Mouse (Mus musculus) midbrain, postnatal 0 days (tissue): Measurements from ENCODE around the gene Olfr101. TPM values are rescaled to one million over a fixed set of nuclear protein-coding genes. Genes with fewer than 3 reads are reported as not detected.

ENCODE experiments used
- ATAC-seq: fragments of 200-750 bp; cut with Nextera tagmentation; 2 replicates; pipeline ENCODE4 v1.8.0; 2017; ENCODE audit warnings: moderate number of reproducible peaks, mild to moderate bottlenecking, moderate TSS enrichment, moderate library complexity; ENCODE audit not compliant: low FRiP score
- DNase-seq: peaks from one replicate; pipeline ENCODE4 v3.0.0-alpha.2; 2015; ENCODE audit warnings: low spot score
- H3K27ac ChIP-seq: fragments of 300-500 bp; sonication (generic); 2 replicates; pipeline ENCODE4 v1.5.1; 2014; ENCODE audit warnings: low read depth, mild to moderate bottlenecking, low read length, mixed read lengths
- H3K27me3 ChIP-seq: fragments of 300-500 bp; sonication (generic); 2 replicates; pipeline ENCODE4 v1.6.1; 2014; ENCODE audit warnings: low read length, control low read depth, mixed read lengths; ENCODE audit not compliant: insufficient read depth
- H3K36me3 ChIP-seq: fragments of 300-500 bp; sonication (generic); 2 replicates; pipeline ENCODE4 v1.6.1; 2014; ENCODE audit warnings: low read length, control low read depth, mixed read lengths; ENCODE audit not compliant: insufficient read depth
- H3K4me1 ChIP-seq: fragments of 300-500 bp; sonication (generic); 2 replicates; pipeline ENCODE4 v1.6.1; 2014; ENCODE audit warnings: mild to moderate bottlenecking, control low read depth, antibody characterized with exemption, low read length, mixed read lengths; ENCODE audit not compliant: insufficient read depth
- H3K4me2 ChIP-seq: fragments of 300-500 bp; sonication (generic); 2 replicates; pipeline ENCODE4 v1.6.1; 2014; ENCODE audit warnings: low read depth, mild to moderate bottlenecking, low read length, mixed read lengths; ENCODE audit not compliant: poor library complexity, severe bottlenecking
- H3K4me3 ChIP-seq: fragments of 300-500 bp; sonication (generic); 2 replicates; pipeline ENCODE4 v1.5.1; 2014; ENCODE audit warnings: low read depth, mild to moderate bottlenecking, low read length, moderate library complexity
- H3K9ac ChIP-seq: fragments of 300-500 bp; sonication (generic); replicated peaks from 2 replicates; pipeline ENCODE4 v1.6.1; 2014; ENCODE audit warnings: mild to moderate bottlenecking, low read length, moderate library complexity, mixed read lengths; ENCODE audit not compliant: poor library complexity, severe bottlenecking
- H3K9me3 ChIP-seq: fragments of 300-500 bp; sonication (generic); 2 replicates; pipeline ENCODE4 v1.6.1; 2016; ENCODE audit warnings: low read length, control low read depth
- CTCF ChIP-seq: IDR thresholded peaks from 2 replicates; pipeline ENCODE4 v1.5.1; 2016; ENCODE audit warnings: antibody characterized with exemption, mild to moderate bottlenecking
- WGBS: fragments of 180-500 bp; shearing (Covaris S2); extraction: QIAGEN DNeasy Blood & Tissue Kit; methylation state at CpG from one replicate; pipeline ENCODE4 v1.1.7; 2014; 5-methylcytosine and 5-hydroxymethylcytosine counted together
- polyA plus RNA-seq: library from polyadenylated mRNA; unstranded; fragments of >200 nt; fragmentation: Nextera tagmentation; extraction: Ambion mirVana; gene quantifications from 2 replicates; pipeline ENCODE4 v1.2.1, GENCODE M21; 2015
- total RNA-seq: library from RNA; depleted of rRNA; stranded (reverse); fragments of >200 nt; gene quantifications from 2 replicates; pipeline ENCODE4 v1.2.3, GENCODE M21; 2014; rRNA removed

Gene Olfr101
- total RNA-seq (not detected in 2 replicates), polyA plus RNA-seq (not detected in 2 replicates)

- H3K9ac ChIP-seq, result no peak within 1 kb of the TSS
- no peak within 1 kb of the TSS for H3K4me3 ChIP-seq
- H3K27ac ChIP-seq, result no peak within 1 kb of the TSS
- no peak within 1 kb of the TSS for H3K4me2 ChIP-seq
- no peaks in the 10 kb centered on the region for H3K9me3 ChIP-seq
- no peaks in the 10 kb centered on the region for H3K36me3 ChIP-seq
- no peak for DNase-seq
- ATAC-seq, result no peak
- 79% methylated on average over 4 of the region's 4 CpGs for WGBS
- H3K4me1 ChIP-seq, result no peaks in the 10 kb centered on the region
- TF ChIP-seq CTCF, result no peak
- H3K27me3 ChIP-seq, result no peaks in the 10 kb centered on the region
These were observed at the start of gene Olfr101 for GRCm38 (mm10) chr17:37304213-37304612. TSS of gene Olfr101 (minus strand) at chr17:37304313.

GRCm38 (mm10) chr17:37339598-37339997, 35.5 kb upstream of the Olfr101 start, which contains the start of gene Olfr103:
TSS of gene Olfr103 (minus strand) at chr17:37339698.
- Histone ChIP-seq H3K9ac (no peak within 1 kb of the TSS), H3K9me3 (no peaks in the 10 kb centered on the region), H3K27ac (no peak within 1 kb of the TSS), H3K4me2 (no peak within 1 kb of the TSS), H3K4me3 (no peak within 1 kb of the TSS), H3K27me3 (no peaks in the 10 kb centered on the region), H3K36me3 (no peaks in the 10 kb centered on the region), H3K4me1 (no peaks in the 10 kb centered on the region)
- ATAC-seq, result no peak
- DNase-seq, result no peak
- WGBS, result 85% methylated on average over 2 of the region's 2 CpGs
- no peak for TF ChIP-seq CTCF

- Histone ChIP-seq H3K9me3 (no peaks in the 10 kb centered on the region), H3K4me2 (no peak within 1 kb of the TSS), H3K36me3 (no peaks in the 10 kb centered on the region), H3K4me3 (no peak within 1 kb of the TSS), H3K27me3 (no peaks in the 10 kb centered on the region), H3K9ac (no peak within 1 kb of the TSS), H3K27ac (no peak within 1 kb of the TSS), H3K4me1 (no peaks in the 10 kb centered on the region)
- ATAC-seq (no peak), DNase-seq (no peak)
- no peak for TF ChIP-seq CTCF
These were observed 12.8 kb upstream of the Olfr101 start, which contains the start of gene Olfr102 for GRCm38 (mm10) chr17:37316954-37317353. TSS of gene Olfr102 (minus strand) at chr17:37317054.

- Histone ChIP-seq H3K27ac (no peak overlapping the region), H3K9me3 (no peaks in the 10 kb centered on the region), H3K4me1 (no peaks in the 10 kb centered on the region), H3K27me3 (no peaks in the 10 kb centered on the region), H3K4me3 (no peak overlapping the region), H3K4me2 (no peak overlapping the region), H3K9ac (no peak overlapping the region), H3K36me3 (no peaks in the 10 kb centered on the region)
- no peak for ATAC-seq
- 50% methylated on average over 2 of the region's 2 CpGs for WGBS
- TF ChIP-seq CTCF, result no peak
- DNase-seq, result no peak
These were observed 6.1 kb upstream of the Olfr101 start for GRCm38 (mm10) chr17:37310146-37310699.

GRCm38 (mm10) chr17:37308483-37308882, 4.4 kb upstream of the Olfr101 start:
- no peak overlapping the region for H3K4me3 ChIP-seq
- H3K4me2 ChIP-seq, result no peak overlapping the region
- WGBS, result 45% methylated on average over 4 of the region's 4 CpGs
- TF ChIP-seq CTCF, result peak; percentile 66
- H3K27ac ChIP-seq, result no peak overlapping the region
- DNase-seq (peak; percentile 39), ATAC-seq (no peak)
- H3K9ac ChIP-seq, result no peak overlapping the region
- no peaks in the 10 kb centered on the region for H3K27me3 ChIP-seq
- H3K36me3 ChIP-seq, result no peaks in the 10 kb centered on the region
- no peaks in the 10 kb centered on the region for H3K9me3 ChIP-seq
- no peaks in the 10 kb centered on the region for H3K4me1 ChIP-seq

GRCm38 (mm10) chr17:37283360-37283759, 20.8 kb downstream of the Olfr101 start, which contains the start of gene Olfr99:
TSS of gene Olfr99 (minus strand) at chr17:37283460.
- no peak within 1 kb of the TSS for H3K4me3 ChIP-seq
- H3K27me3 ChIP-seq, result no peaks in the 10 kb centered on the region
- H3K4me1 ChIP-seq, result no peaks in the 10 kb centered on the region
- no peak for ATAC-seq
- no peak within 1 kb of the TSS for H3K27ac ChIP-seq
- no peak within 1 kb of the TSS for H3K4me2 ChIP-seq
- no peak for DNase-seq
- no peaks in the 10 kb centered on the region for H3K9me3 ChIP-seq
- no peak for TF ChIP-seq CTCF
- no peak within 1 kb of the TSS for H3K9ac ChIP-seq
- WGBS, result 68% methylated on average over 1 of the region's 1 CpGs
- no peaks in the 10 kb centered on the region for H3K36me3 ChIP-seq
